Mouse (Mus musculus) forebrain, embryonic 15.5 days (tissue): ENCODE measurements around the gene Ctnnal1. TPM values are rescaled to one million over a fixed set of nuclear protein-coding genes. Genes with fewer than 3 reads are reported as not detected.

ENCODE experiments used
- ATAC-seq: fragments of 200-750 bp; cut with Nextera tagmentation; replicated peaks from 2 replicates; pipeline ENCODE4 v1.8.0; 2017; ENCODE audit warnings: mild to moderate bottlenecking, moderate TSS enrichment, moderate library complexity
- H3K27ac ChIP-seq: fragments of 300-500 bp; sonication (generic); replicated peaks from 2 replicates; pipeline ENCODE4 v1.5.1; 2015; ENCODE audit warnings: mild to moderate bottlenecking, inconsistent platforms
- H3K27me3 ChIP-seq: fragments of 300-500 bp; sonication (generic); 2 replicates; pipeline ENCODE4 v1.6.1; 2015; ENCODE audit warnings: inconsistent platforms
- H3K36me3 ChIP-seq: fragments of 300-500 bp; sonication (generic); 2 replicates; pipeline ENCODE4 v1.6.1; 2015; ENCODE audit warnings: mild to moderate bottlenecking, inconsistent platforms
- H3K4me1 ChIP-seq: fragments of 300-500 bp; sonication (generic); 2 replicates; pipeline ENCODE4 v1.6.1; 2015; ENCODE audit warnings: inconsistent platforms
- H3K4me2 ChIP-seq: fragments of 300-500 bp; sonication (generic); replicated peaks from 2 replicates; pipeline ENCODE4 v1.6.1; 2015; ENCODE audit warnings: mild to moderate bottlenecking, inconsistent platforms
- H3K4me3 ChIP-seq: fragments of 300-500 bp; sonication (generic); 2 replicates; pipeline ENCODE4 v1.5.1; 2015; ENCODE audit warnings: mild to moderate bottlenecking, inconsistent platforms
- H3K9ac ChIP-seq: fragments of 300-500 bp; sonication (generic); replicated peaks from 2 replicates; pipeline ENCODE4 v1.6.1; 2015; ENCODE audit warnings: mild to moderate bottlenecking, inconsistent platforms
- H3K9me3 ChIP-seq: fragments of 300-500 bp; sonication (generic); 2 replicates; pipeline ENCODE4 v1.6.1; 2016; ENCODE audit warnings: inconsistent platforms
- WGBS: fragments of 180-500 bp; shearing (Covaris S2); methylation state at CpG from one replicate; pipeline ENCODE4 v1.1.7; 2015; ENCODE audit warnings: mixed read lengths; 5-methylcytosine and 5-hydroxymethylcytosine counted together
- polyA plus RNA-seq: library from polyadenylated mRNA; unstranded; fragments of >200 nt; fragmentation: Nextera tagmentation; extraction: Ambion mirVana; gene quantifications from 2 replicates; pipeline ENCODE4 v1.2.1, GENCODE M21; 2015

The Ctnnal1 gene
- 10.8 and 11.0 TPM in 2 replicates for polyA plus RNA-seq

GRCm38 (mm10) chr4:56865003-56865511 lies at the start of gene Ctnnal1:
TSS of gene Ctnnal1 (minus strand) at chr4:56865188.
- no peaks in the 10 kb centered on the region for H3K36me3 ChIP-seq
- H3K9ac ChIP-seq: peak within 1 kb of the TSS; percentile 75
- H3K27ac ChIP-seq: peak within 1 kb of the TSS; percentile 60
- ATAC-seq: peak; percentile 97
- no peaks in the 10 kb centered on the region for H3K9me3 ChIP-seq
- WGBS: under 1% methylated on average over 38 of the region's 45 CpGs
- H3K4me2 ChIP-seq: peak within 1 kb of the TSS; percentile 78
- peaks cover 20% of the 10 kb centered on the region for H3K4me1 ChIP-seq
- H3K27me3 ChIP-seq: no peaks in the 10 kb centered on the region
- H3K4me3 ChIP-seq: peak within 1 kb of the TSS; percentile 86

GRCm38 (mm10) chr4:56914761-56915160 lies 49.8 kb upstream of the Ctnnal1 start:
- Histone ChIP-seq H3K27ac (no peak overlapping the region), H3K4me2 (no peak overlapping the region), H3K9ac (no peak overlapping the region), H3K9me3 (no peaks in the 10 kb centered on the region), H3K4me3 (no peak overlapping the region), H3K27me3 (no peaks in the 10 kb centered on the region), H3K4me1 (no peaks in the 10 kb centered on the region), H3K36me3 (peaks cover 23% of the 10 kb centered on the region)
- no peak for ATAC-seq
- WGBS: 76% methylated on average over 1 of the region's 1 CpGs

- Histone ChIP-seq H3K9me3 (no peaks in the 10 kb centered on the region), H3K4me3 (no peak overlapping the region), H3K36me3 (peaks cover 26% of the 10 kb centered on the region), H3K27ac (no peak overlapping the region), H3K9ac (no peak overlapping the region), H3K4me1 (no peaks in the 10 kb centered on the region), H3K4me2 (no peak overlapping the region), H3K27me3 (no peaks in the 10 kb centered on the region)
- 92% methylated on average over 6 of the region's 6 CpGs for WGBS
- ATAC-seq: no peak
Observed at GRCm38 (mm10) chr4:56914338-56914737, 49.4 kb upstream of the Ctnnal1 start.

GRCm38 (mm10) chr4:56912382-56913001 lies 47.5 kb upstream of the Ctnnal1 start:
- 86% methylated on average over 7 of the region's 7 CpGs for WGBS
- Histone ChIP-seq H3K9ac (no peak overlapping the region), H3K36me3 (peaks cover 34% of the 10 kb centered on the region)

GRCm38 (mm10) chr4:56909568-56909967 lies 44.6 kb upstream of the Ctnnal1 start:
- Histone ChIP-seq H3K4me2 (no peak overlapping the region), H3K36me3 (peaks cover 39% of the 10 kb centered on the region), H3K4me3 (no peak overlapping the region), H3K27me3 (no peaks in the 10 kb centered on the region), H3K9me3 (no peaks in the 10 kb centered on the region), H3K27ac (no peak overlapping the region), H3K4me1 (no peaks in the 10 kb centered on the region), H3K9ac (no peak overlapping the region)
- ATAC-seq: no peak
- 93% methylated on average over 3 of the region's 3 CpGs for WGBS

More at GRCm38 (mm10) chr4:56912382-56913001, 47.5 kb upstream of the Ctnnal1 start:
- Histone ChIP-seq H3K27ac (no peak overlapping the region), H3K4me3 (no peak overlapping the region), H3K4me2 (no peak overlapping the region), H3K27me3 (no peaks in the 10 kb centered on the region), H3K4me1 (no peaks in the 10 kb centered on the region), H3K9me3 (no peaks in the 10 kb centered on the region)
- ATAC-seq: no peak

- Histone ChIP-seq H3K9me3 (no peaks in the 10 kb centered on the region), H3K27me3 (no peaks in the 10 kb centered on the region), H3K4me3 (no peak overlapping the region), H3K27ac (no peak overlapping the region), H3K4me1 (no peaks in the 10 kb centered on the region), H3K9ac (no peak overlapping the region), H3K36me3 (peaks cover 54% of the 10 kb centered on the region), H3K4me2 (no peak overlapping the region)
- 94% methylated on average over 5 of the region's 5 CpGs for WGBS
- ATAC-seq: no peak
Observed at GRCm38 (mm10) chr4:56907671-56908070, 42.7 kb upstream of the Ctnnal1 start.

- WGBS: 95% methylated on average over 3 of the region's 3 CpGs
- Histone ChIP-seq H3K4me1 (no peaks in the 10 kb centered on the region), H3K27me3 (no peaks in the 10 kb centered on the region), H3K36me3 (peaks cover 59% of the 10 kb centered on the region), H3K4me2 (no peak overlapping the region), H3K4me3 (no peak overlapping the region), H3K9me3 (no peaks in the 10 kb centered on the region), H3K9ac (no peak overlapping the region), H3K27ac (no peak overlapping the region)
- ATAC-seq: no peak
Observed at GRCm38 (mm10) chr4:56906926-56907325, 41.9 kb upstream of the Ctnnal1 start.

GRCm38 (mm10) chr4:56905507-56905906 lies 40.5 kb upstream of the Ctnnal1 start:
- no peak overlapping the region for H3K4me3 ChIP-seq
- H3K27me3 ChIP-seq: no peaks in the 10 kb centered on the region
- H3K9ac ChIP-seq: no peak overlapping the region
- no peak overlapping the region for H3K27ac ChIP-seq
- no peaks in the 10 kb centered on the region for H3K9me3 ChIP-seq
- WGBS: 93% methylated on average over 5 of the region's 5 CpGs
- no peak overlapping the region for H3K4me2 ChIP-seq
- no peaks in the 10 kb centered on the region for H3K4me1 ChIP-seq
- peaks cover 48% of the 10 kb centered on the region for H3K36me3 ChIP-seq
- ATAC-seq: no peak

GRCm38 (mm10) chr4:56901671-56902070 lies 36.7 kb upstream of the Ctnnal1 start:
- peaks cover 30% of the 10 kb centered on the region; the same call in 1 of the 2 replicates for H3K36me3 ChIP-seq

GRCm38 (mm10) chr4:56899216-56899615 lies 34.2 kb upstream of the Ctnnal1 start:
- H3K36me3 ChIP-seq: peaks cover 20% of the 10 kb centered on the region; the same call in 1 of the 2 replicates
- WGBS: 87% methylated on average over 8 of the region's 8 CpGs
- no peak overlapping the region for H3K9ac ChIP-seq
- no peaks in the 10 kb centered on the region for H3K4me1 ChIP-seq
- no peaks in the 10 kb centered on the region for H3K9me3 ChIP-seq
- H3K4me3 ChIP-seq: no peak overlapping the region
- H3K27ac ChIP-seq: no peak overlapping the region
- no peaks in the 10 kb centered on the region for H3K27me3 ChIP-seq
- no peak for ATAC-seq
- H3K4me2 ChIP-seq: no peak overlapping the region

More at GRCm38 (mm10) chr4:56901671-56902070, 36.7 kb upstream of the Ctnnal1 start:
- H3K27me3 ChIP-seq: no peaks in the 10 kb centered on the region
- H3K9me3 ChIP-seq: no peaks in the 10 kb centered on the region
- no peak overlapping the region for H3K9ac ChIP-seq
- 93% methylated on average over 2 of the region's 2 CpGs for WGBS
- H3K4me1 ChIP-seq: no peaks in the 10 kb centered on the region
- H3K4me2 ChIP-seq: no peak overlapping the region
- H3K4me3 ChIP-seq: no peak overlapping the region
- ATAC-seq: no peak
- H3K27ac ChIP-seq: no peak overlapping the region

- Histone ChIP-seq H3K9me3 (no peaks in the 10 kb centered on the region), H3K36me3 (peaks cover 9% of the 10 kb centered on the region; the same call in 1 of the 2 replicates), H3K27ac (no peak overlapping the region), H3K4me1 (no peaks in the 10 kb centered on the region), H3K4me2 (no peak overlapping the region), H3K9ac (no peak overlapping the region), H3K27me3 (no peaks in the 10 kb centered on the region), H3K4me3 (no peak overlapping the region)
- 87% methylated on average over 3 of the region's 3 CpGs for WGBS
- ATAC-seq: no peak
Observed at GRCm38 (mm10) chr4:56897511-56897910, 32.5 kb upstream of the Ctnnal1 start.

GRCm38 (mm10) chr4:56894196-56894595 lies 29.2 kb upstream of the Ctnnal1 start:
- WGBS: 98% methylated on average over 3 of the region's 3 CpGs
- no peaks in the 10 kb centered on the region for H3K27me3 ChIP-seq
- H3K4me2 ChIP-seq: no peak overlapping the region
- 0 out of 2 replicates have a peak, but pooled peaks cover 3% of the 10 kb centered on the region for H3K36me3 ChIP-seq
- no peak for ATAC-seq
- no peaks in the 10 kb centered on the region for H3K9me3 ChIP-seq
- no peak overlapping the region for H3K9ac ChIP-seq
- no peaks in the 10 kb centered on the region for H3K4me1 ChIP-seq
- H3K4me3 ChIP-seq: no peak overlapping the region
- H3K27ac ChIP-seq: no peak overlapping the region
